Mouse (Mus musculus) adrenal gland, postnatal 25 days (tissue): ENCODE measurements at regions not wholly inside any gene's neighbourhood (a gene's known extent, or its start where the extent isn't known, plus 50 kb on each side); places are given as distances from the start of the nearest gene placed in this dataset.

ENCODE experiments used
- DNase-seq: peaks from one replicate; pipeline ENCODE4 v3.0.0; 2021; ENCODE audit warnings: mixed read lengths

DNA sequence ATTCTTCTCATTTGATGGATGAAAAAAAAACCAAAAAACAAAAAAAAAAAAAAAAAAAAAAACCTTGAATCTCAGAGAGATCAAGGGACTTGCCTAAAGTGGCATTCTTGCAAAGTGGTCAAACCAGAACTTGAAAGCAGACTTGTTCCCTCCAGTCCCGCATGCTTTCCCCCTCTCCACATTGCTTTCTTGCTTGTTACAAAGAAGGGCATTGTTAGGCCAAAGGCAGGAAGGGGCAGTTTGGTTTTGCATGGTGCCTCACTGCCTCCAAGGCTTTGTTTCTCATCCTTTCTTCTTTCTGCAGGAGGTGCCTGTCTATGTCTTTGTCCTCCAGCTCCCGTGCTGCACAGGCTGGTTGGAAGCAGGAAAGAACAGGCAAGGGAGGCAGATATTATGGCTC is 356.2 kb upstream of the Tenm4 start:
- DNase-seq = no peak

DNA sequence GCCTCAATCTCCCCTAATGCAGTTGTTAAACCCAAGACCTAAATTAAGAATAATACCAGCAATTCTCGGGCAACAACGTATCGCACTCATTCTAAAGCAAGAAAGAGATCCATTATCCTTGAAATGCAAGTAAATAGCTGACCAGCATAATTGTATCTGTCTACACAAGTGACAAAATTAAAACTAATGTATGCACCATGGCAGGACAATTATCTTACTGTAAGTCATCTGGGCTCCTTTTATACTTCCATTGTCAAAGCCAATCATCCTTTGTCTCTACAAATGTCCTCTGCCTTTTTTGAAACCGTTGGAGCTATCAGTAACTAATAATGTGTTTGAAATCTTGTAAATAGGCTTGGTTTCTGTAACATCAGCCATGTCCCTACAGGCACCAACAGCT is 347.5 kb upstream of the Tenm4 start:
- no peak for DNase-seq

DNA sequence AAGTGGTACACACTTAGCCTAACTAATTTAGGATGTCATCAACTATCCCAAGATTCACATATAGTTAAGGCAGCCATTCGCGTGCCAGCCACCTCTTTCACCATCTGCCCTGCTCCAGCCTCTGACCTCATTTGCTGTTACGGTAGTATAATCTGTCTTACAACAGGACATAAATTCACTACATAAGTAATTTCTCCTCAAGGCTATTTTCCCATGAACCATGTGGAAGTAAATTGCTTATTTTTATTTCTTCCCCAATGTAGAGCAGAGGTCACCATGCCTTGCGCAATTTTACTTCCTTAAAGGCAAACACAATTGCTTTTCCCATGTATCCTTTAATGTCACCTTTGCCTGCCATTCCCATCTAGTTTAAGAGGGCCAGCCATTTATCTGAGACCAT is 341.2 kb upstream of the Tenm4 start:
- no peak for DNase-seq

DNA sequence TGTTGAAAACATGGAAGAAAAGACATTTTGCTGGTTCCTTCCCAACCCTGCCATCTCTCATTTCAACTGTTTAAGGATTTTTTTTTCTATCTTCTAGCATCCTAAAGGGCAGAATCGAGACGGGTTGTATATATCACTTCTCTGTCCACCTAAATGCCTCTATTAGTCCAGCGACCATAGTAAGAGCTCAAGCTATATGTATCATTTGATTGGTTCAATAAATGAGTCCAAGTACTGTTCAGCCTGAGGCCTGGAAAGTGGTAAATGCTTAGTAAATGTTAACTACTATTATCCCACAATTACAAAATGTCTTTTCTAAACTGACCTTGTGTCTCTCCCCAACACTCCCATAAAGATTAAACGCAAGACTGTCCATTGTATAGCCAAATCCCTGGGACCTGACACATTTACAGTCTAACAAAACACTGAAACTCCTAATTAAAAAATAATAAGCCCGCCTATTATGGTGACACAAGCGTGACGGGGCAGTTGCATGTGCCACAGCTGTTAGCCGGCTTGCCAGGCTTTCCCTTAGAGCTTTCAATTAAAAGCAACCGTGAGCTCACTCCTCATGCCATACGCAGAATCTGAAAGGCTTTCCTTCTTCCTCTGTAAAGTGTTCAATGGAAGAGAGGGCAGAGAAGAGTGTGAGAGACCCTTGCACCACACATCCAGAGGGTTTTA is 336.7 kb upstream of the Tenm4 start:
- no peak for DNase-seq

DNA sequence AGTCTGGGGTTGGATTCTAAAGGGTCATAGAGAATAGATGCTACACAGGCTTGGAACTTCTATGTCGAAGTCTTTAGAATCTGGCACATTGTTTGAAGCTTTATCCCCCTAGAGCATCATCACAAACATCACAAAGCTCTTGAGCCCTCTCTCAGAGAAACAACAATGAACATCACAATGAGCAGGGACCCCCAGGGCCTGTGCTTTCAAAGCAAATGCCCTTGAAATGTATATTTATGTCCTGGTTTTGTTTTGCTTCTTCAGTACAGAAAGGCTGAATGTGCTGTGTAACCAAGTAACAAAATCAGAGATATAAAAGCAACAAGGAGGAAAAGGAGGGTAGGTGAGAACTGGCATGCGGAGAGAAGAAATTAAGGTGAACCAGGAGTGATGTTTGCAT is 330.6 kb upstream of the Tenm4 start:
- no peak for DNase-seq

DNA sequence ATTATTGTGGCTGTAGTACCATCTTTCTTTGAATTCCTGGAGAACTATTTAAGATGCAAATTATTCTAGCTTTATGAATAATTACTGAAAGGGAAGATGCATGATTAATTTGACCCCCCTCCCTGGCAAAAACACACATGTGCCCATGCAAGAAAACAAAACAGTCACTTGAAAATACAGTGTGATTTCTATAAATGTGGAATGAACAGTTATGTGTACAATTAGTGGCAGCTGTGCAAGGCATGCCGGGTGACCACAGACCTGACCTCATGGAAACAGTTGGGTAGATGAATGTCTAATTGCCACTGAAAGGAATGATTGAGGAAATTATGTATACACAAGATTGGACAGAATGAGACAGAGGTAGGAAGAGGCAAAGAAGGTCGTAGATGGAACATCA is 321.2 kb upstream of the Tenm4 start:
- no peak for DNase-seq

DNA sequence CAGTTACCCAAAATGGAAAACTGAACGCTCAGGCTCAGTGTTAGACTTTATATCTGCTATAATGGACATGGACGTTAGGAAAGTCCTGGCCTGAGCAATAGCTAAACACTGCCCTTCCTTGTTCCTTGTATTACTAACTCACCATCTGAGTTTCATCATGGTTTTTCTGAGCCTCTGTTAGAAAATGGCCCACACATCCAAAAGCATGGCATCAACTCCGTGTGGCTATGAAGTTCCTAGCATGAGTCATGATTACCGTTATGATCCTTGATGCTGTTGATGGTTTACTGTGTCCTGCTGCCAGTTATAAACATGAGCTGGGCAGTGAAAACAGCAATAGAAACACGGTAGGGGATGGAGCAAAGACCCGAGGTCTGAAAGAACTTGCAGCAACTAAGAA is 318.4 kb upstream of the Tenm4 start:
- DNase-seq = no peak

DNA sequence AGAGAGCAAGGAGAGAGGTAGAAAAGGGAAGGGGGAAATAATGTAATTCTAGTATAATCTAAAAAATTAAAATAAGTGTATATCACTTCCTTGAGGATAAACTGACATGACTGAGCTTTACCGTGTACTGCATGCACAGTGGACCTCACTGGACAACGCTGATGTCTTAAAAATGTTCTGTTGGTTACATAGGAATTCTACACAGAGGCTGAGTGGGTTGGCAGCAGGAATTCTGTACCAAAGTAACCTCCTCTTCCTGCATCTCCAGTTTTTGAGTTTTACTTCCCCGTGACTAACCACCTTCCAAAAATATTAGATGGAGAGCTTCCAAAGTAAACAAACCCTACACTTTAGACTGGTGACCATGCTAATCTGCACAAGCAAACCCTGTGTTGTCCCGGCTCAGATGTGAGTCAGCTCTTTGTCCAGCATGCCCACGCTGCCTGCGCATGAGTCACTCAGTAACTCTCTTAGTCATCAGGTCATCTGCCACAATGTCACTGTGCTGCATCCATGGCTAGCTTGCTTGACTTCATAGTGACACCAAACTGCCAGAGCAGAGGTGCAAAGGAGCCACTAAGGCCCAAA is 317.7 kb upstream of the Tenm4 start:
- DNase-seq = peak; percentile 47

DNA sequence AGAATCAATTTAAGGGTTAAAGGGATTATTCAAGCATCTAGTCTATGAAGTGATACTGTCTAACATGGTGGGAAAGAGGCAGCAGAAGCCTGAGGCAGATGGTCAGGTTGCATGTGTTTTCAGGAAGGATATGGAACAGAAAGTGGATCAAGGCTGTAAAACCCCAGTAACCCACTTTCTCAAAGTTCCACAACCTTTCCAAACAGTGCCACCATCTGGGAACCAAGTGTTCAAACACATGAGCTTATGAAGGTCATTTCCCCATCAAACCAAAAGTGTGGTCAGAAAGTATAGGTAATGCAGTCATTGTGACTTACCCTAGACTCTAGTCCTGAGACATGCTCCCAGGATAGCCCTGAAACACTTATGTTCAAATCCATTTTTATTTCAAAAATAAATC is 312.8 kb upstream of the Tenm4 start:
- no peak for DNase-seq

DNA sequence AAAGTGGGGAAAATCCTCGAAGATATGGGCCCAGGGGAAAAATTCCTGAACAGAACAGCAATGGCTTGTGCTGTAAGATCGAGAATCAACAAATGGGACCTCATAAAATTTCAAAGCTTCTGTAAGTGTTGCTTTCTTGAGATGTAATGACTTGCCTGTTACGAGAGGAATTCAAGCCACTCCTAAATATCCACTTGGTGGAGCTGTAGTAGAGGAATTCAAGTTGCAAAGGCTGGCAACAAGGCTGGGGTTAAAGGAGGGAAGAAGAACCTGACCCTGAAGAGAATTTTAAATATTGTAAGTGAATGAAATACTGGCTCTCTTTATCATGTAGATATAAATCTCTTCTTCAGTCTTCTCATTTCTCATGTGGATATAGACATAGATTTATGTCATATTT is 306.8 kb upstream of the Tenm4 start:
- DNase-seq = no peak

DNA sequence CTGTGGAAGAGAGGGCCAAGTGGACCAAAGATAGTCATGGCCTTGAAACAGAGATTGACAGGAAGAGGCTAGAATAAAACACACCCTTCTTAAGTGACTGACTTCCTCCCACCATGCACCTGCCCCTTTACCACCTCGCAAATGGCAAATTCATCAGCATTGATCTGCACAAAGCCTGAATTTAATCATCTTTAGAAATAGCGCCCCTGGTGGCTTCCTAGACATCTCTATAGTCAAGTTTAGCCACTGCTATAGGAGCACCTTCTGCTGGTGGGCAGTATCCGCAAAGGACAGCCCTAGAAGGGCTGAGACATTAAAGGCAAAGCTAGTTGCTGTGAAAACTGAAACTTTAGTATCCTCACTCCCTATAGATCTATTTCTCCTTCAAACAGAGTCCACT is 305.8 kb upstream of the Tenm4 start:
- DNase-seq = peak; percentile 3

DNA sequence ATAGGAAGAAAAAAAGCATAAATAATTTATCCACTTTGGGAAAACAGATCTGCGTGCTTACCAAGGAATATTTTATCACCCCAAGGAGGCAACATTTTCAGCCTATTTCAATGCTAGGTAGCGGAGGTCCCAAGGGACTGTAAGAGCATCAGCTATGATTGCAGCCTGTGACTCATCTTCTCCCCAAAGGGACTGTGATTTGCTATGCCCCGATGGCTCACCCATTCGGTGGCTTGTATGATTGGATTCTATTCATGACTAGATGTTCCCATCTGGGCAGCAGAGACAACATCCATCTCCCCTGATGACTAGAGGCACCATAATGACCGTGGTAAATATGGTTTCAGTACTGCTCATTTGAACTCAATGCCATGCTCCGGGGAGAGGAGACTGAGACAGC is 302.3 kb upstream of the Tenm4 start:
- no peak for DNase-seq

DNA sequence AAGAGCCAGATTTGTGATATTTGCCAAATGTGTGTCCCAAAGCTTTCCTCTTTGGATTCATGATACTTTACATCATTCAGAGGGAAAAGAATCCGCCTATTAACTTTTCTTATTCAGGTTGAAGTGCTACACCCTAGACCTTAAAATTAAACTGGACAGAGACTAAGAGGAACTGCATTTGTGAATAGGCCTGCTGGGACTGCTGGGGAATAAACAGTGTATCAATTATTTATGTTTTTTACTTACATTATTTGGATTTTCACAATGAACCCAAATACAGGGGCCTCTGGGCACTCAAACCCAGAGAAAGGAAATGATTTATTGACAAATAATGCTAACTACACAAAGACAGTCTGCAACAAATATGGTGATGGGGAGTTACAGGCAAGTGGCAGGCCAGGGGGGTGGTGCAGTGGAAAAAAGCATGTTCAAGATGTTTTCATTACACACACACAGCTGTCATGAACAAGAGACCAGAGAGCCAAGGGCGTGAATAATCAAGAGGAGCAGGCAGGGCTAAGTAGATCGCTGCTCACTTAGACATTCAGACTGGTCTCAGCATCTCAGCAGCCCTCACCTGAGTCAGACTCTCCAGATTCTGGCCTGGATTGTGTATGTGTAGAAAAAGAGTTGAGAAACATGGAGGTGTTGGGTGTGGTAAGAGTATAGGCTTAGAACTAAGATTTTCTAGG is 290.3 kb upstream of the Tenm4 start:
- no peak for DNase-seq

DNA sequence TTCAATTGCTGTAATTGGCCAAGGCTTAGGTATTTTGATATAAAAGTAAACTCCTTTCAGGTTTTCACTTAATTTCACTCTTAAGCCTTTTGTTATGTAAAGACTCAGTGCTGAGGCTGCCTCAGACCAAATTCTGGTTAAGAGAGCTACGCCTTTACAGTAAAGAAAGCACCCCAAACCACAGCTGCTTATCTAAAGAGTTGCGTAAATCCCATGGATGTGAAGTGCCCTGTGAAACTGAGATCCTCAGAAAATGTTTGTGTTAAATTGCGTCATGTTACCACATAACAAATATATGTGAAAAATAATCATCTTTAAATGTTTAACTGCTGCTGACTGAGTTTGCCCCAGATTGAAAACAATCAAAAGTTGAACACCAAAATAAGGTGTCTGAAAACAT is 269.5 kb upstream of the Tenm4 start:
- DNase-seq = no peak

DNA sequence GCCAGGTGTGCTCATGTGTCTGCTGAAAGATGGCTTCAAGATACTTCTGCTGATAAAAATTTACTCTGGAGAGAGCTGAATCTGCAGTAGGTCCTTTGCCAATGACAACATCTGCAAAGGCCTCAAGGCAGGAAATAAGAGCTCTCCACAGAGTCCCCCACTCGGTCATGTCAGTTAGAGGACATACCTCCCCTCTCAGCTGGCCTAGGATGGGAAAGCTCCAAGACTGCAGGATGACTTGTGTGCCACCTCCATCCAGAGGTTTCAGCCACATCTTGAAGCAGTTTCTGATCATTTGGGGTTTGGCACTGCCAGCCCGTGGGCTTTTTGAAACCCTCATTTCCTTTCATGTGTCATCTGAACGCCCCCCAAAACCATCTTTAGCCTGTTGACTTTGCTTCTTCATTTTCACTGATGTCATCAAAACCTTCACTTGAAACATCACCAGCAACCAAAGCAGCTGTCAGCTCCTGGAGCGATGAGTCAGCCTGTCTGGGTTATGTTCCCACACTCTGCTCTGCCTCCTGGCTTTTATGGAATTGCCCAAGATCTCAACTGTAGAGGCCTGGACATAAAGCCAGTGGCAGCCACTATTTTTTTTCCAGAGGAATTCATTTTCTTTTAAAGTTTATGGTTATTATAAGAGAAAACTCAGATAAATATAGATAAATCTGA is 256.5 kb upstream of the Tenm4 start:
- no peak for DNase-seq

DNA sequence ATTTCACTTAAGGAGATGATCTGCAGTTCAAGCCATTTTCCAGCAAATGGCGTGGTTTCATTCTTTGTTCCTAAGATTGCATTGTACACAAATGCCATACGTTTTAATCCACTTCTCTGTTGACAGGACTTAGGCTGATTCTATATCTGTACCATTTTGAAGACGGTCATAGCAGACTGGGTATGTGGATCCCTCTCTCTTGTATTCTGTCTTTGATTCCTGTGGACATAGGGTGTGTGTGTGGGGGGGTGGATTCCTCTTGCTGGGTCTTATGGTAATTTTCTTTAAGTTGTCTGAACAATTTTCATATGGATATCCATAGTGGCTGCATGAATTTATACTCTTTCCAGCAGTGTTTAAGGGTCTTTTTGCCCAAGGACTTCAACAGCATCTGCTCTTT is 251.1 kb upstream of the Tenm4 start:
- DNase-seq = no peak

DNA sequence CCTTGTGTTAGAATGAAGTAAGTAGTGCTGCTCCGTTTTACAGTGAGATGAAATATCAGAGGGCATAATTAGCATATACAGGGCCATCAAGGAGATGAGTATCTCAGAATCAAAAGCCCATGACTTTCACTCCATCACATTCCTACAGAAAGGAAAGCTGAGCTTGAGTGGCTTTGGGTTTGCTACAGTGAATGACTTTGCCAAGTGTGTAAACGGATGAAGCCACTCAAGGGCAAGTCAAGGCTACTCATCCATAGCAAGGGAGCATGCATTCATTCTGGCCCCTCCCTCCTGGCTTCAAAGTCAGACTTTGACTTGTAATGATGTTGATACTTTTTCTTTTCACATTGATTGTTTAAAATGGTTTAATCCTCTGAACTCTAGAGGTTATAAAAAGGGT is 246.2 kb upstream of the Tenm4 start:
- no peak for DNase-seq

DNA sequence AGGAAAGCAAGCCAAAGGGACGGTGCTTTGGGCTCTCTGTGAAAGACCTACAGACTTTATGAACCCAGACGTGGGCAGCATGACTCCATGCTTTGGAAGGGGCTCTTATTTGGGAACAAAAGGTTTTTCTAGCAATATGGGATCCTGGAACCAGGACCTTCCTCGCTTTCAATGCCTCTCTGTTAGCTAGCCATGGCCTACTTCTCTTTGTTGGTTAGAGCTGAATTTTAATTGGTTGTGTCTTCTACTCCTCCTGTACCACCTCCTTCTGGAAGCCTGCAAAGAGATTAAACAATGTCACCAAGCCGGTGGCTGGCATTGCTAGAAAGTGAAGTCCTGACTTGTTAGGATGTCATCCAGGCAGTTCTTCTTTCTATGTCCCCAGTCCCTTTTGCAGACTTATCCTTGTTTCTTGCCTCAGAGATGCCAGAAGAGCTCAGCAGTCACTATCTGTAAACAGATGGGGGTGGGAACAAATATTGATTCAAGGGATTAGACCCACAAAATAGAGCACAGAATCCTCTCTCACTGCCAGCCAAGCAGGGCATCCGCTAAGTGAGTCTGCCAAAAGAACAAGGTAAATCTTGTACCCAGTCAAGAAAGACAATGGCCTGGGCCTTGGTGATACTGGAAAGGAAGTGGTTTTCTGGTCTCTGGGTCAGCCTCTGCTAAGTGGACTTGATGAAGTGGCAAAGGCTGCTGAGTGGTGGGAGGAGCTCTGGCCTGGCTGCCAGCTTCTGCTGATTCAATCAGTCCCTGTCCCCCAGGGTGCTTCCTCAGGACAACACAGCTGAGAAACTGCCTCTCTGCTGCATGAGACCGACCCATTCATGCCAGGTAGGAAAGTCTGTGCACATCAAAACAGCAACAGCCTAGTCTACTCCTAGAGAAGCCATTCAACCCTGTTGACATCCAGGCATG is 244.7 kb upstream of the Tenm4 start:
- no peak for DNase-seq

DNA sequence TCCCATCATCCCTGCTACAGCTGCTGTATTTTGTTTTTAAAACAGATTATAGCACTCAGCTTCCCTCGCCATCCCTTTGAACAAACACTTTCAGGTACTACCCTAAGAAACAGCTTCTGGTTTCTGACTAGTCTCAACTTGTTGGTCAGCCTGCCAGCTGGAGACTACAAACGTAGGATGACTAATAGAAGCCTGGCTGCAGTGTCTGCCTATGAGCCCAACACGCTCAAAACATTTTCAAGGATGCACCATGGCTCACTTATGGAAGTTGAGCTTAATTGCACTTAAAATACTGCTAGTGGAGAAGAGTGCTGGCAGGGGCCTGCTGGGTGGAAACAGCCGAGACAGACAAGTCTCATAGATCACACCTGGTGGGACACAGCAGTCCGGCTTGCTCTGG is 234.4 kb upstream of the Tenm4 start:
- no peak for DNase-seq

DNA sequence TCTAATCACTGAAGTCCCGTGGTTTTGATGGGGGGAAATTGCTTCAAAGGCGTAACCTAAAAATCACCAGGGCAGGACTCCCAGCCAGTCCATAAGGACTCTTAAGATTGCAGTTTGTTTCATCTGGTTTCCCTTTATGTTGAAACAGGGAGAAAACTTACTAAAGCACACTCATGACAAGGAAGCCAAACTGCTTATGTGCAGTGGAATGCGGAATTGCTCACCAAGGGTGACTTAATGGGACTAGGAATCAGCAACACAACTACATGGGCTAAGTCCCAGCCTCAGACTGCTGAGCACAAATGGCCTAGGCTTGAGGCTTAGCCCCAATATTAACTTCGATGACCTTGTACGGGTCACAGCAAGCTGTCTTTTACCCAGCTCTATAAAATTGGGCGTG is 227.6 kb upstream of the Tenm4 start:
- no peak for DNase-seq

DNA sequence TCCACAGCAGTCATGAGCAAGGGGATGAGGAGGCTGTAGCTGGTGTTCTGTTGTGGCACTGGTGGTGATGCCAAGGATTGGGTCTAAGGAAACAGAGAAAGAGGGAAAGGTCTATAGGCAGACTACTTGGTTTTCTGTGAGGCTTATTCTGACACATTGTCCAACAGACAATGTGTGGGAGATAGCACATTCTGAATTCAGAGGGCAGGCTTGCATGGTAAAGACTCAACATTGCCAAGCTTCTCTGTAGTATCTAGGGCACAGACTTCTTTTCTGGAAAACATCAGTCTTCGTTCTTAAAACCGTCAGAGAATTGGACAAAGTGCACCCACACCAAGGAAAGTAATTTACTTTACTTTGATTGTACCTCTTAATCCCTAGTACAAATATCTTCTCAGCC is 218.7 kb upstream of the Tenm4 start:
- DNase-seq = no peak

DNA sequence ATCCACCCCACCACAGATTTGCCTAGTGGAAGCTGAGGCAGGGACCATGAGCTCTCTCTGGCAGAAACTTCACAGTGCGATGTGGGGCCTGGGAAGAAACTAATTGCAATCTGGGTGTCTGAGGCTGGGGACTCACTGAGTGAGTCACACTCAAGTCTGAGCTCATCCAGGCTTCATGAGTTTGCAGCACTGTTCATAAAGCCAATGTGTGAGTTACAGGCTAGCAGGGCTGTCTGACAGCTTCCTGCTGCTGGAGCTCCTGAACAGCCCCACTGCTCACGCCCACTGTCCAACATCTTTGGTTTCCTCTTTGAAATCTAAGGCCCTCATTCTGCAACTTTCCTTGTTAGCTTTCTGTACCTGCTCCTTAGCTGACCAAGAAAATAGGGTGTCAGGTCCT is 216.5 kb upstream of the Tenm4 start:
- no peak for DNase-seq
